Mouse (Mus musculus) limb, embryonic 13.5 days (tissue): ENCODE data around the gene Tmem221. TPM values are rescaled to one million over a fixed set of nuclear protein-coding genes. Genes with fewer than 3 reads are reported as not detected.

ENCODE experiments used
- ATAC-seq: fragments of 200-750 bp; cut with Nextera tagmentation; 2 replicates; pipeline ENCODE4 v1.8.0; 2017; ENCODE audit warnings: low read depth, moderate number of reproducible peaks, moderate TSS enrichment; ENCODE audit not compliant: low FRiP score
- H3K27ac ChIP-seq: fragments of 300-500 bp; sonication (generic); 2 replicates; pipeline ENCODE4 v1.5.1; 2015; ENCODE audit warnings: inconsistent platforms, mild to moderate bottlenecking, moderate library complexity
- H3K27me3 ChIP-seq: fragments of 300-500 bp; sonication (generic); 2 replicates; pipeline ENCODE4 v1.6.1; 2015; ENCODE audit warnings: mild to moderate bottlenecking, inconsistent platforms
- H3K36me3 ChIP-seq: fragments of 300-500 bp; sonication (generic); 2 replicates; pipeline ENCODE4 v1.6.1; 2015; ENCODE audit warnings: inconsistent platforms, mild to moderate bottlenecking, moderate library complexity
- H3K4me1 ChIP-seq: fragments of 300-500 bp; sonication (generic); 2 replicates; pipeline ENCODE4 v1.6.1; 2015; ENCODE audit warnings: inconsistent platforms
- H3K4me2 ChIP-seq: fragments of 300-500 bp; sonication (generic); replicated peaks from 2 replicates; pipeline ENCODE4 v1.6.1; 2015; ENCODE audit warnings: inconsistent platforms, mild to moderate bottlenecking, moderate library complexity
- H3K4me3 ChIP-seq: fragments of 300-500 bp; sonication (generic); 2 replicates; pipeline ENCODE4 v1.5.1; 2015; ENCODE audit warnings: moderate library complexity, mild to moderate bottlenecking, inconsistent platforms
- H3K9ac ChIP-seq: fragments of 300-500 bp; sonication (generic); 2 replicates; pipeline ENCODE4 v1.6.1; 2015; ENCODE audit warnings: mild to moderate bottlenecking, inconsistent platforms
- H3K9me3 ChIP-seq: fragments of 300-500 bp; sonication (generic); 2 replicates; pipeline ENCODE4 v1.6.1; 2016; ENCODE audit warnings: inconsistent platforms
- WGBS: fragments of 180-500 bp; shearing (Covaris S2); methylation state at CpG from one replicate; pipeline ENCODE4 v1.1.7; 2015; 5-methylcytosine and 5-hydroxymethylcytosine counted together
- polyA plus RNA-seq: library from polyadenylated mRNA; unstranded; fragments of >200 nt; fragmentation: Nextera tagmentation; extraction: Ambion mirVana; gene quantifications from 2 replicates; pipeline ENCODE4 v1.2.1, GENCODE M21; 2015

The Tmem221 gene
- polyA plus RNA-seq = 0.27 and 0.64 TPM in 2 replicates

- WGBS = 4% methylated on average over 70 of the region's 70 CpGs
- H3K9ac ChIP-seq = peak within 1 kb of the TSS; percentile 56; the same call in 1 of the 2 replicates
- peak; percentile 1; the same call in 1 of the 2 replicates for ATAC-seq
- no peaks in the 10 kb centered on the region for H3K36me3 ChIP-seq
- H3K4me3 ChIP-seq = peak within 1 kb of the TSS; percentile 43
- H3K27ac ChIP-seq = no peak within 1 kb of the TSS
- H3K27me3 ChIP-seq = peaks cover 87% of the 10 kb centered on the region
- H3K4me1 ChIP-seq = peaks cover 20% of the 10 kb centered on the region
- H3K9me3 ChIP-seq = no peaks in the 10 kb centered on the region
- H3K4me2 ChIP-seq = peak within 1 kb of the TSS; percentile 67
Measured at GRCm38 (mm10) chr8:71558071-71558957, at the start of gene Tmem221. TSS of gene Tmem221 (minus strand) at chr8:71558871.

- Histone ChIP-seq H3K4me3 (no peak overlapping the region), H3K9ac (peak overlapping the region; percentile 48; the same call in 1 of the 2 replicates), H3K36me3 (0 out of 2 replicates have a peak, but pooled peaks cover 4% of the 10 kb centered on the region), H3K27me3 (peaks cover 47% of the 10 kb centered on the region), H3K4me1 (peaks cover 27% of the 10 kb centered on the region), H3K4me2 (no peak overlapping the region), H3K9me3 (no peaks in the 10 kb centered on the region), H3K27ac (no peak overlapping the region)
- 48% methylated on average over 7 of the region's 7 CpGs for WGBS
- ATAC-seq = no peak
Measured at GRCm38 (mm10) chr8:71604021-71604420, 45.4 kb upstream of the Tmem221 start.

GRCm38 (mm10) chr8:71602666-71603334, 44.1 kb upstream of the Tmem221 start:
- 0 out of 2 replicates have a peak, but pooled peaks cover 6% of the 10 kb centered on the region for H3K36me3 ChIP-seq
- no peak overlapping the region for H3K27ac ChIP-seq
- H3K9ac ChIP-seq = peak overlapping the region; percentile 65
- H3K27me3 ChIP-seq = peaks cover 47% of the 10 kb centered on the region
- no peaks in the 10 kb centered on the region for H3K9me3 ChIP-seq
- peak overlapping the region; percentile 48 for H3K4me3 ChIP-seq
- H3K4me1 ChIP-seq = peaks cover 27% of the 10 kb centered on the region
- under 1% methylated on average over 32 of the region's 32 CpGs for WGBS
- peak overlapping the region; percentile 86 for H3K4me2 ChIP-seq
- peak; percentile 84 for ATAC-seq

GRCm38 (mm10) chr8:71601939-71602665, 43.4 kb upstream of the Tmem221 start:
- H3K4me1 ChIP-seq = peaks cover 27% of the 10 kb centered on the region
- 0 out of 2 replicates have a peak, but pooled peaks cover 6% of the 10 kb centered on the region for H3K36me3 ChIP-seq
- peak overlapping the region; percentile 65 for H3K9ac ChIP-seq
- peak overlapping the region; percentile 86 for H3K4me2 ChIP-seq
- H3K27ac ChIP-seq = no peak overlapping the region
- WGBS = 4% methylated on average over 65 of the region's 65 CpGs
- peaks cover 47% of the 10 kb centered on the region for H3K27me3 ChIP-seq
- peak overlapping the region; percentile 48 for H3K4me3 ChIP-seq
- no peaks in the 10 kb centered on the region for H3K9me3 ChIP-seq
- peak; percentile 20 for ATAC-seq

GRCm38 (mm10) chr8:71598841-71599240, 40.2 kb upstream of the Tmem221 start:
- ATAC-seq = no peak
- Histone ChIP-seq H3K9ac (no peak overlapping the region), H3K4me3 (no peak overlapping the region), H3K9me3 (no peaks in the 10 kb centered on the region), H3K36me3 (peaks cover 21% of the 10 kb centered on the region), H3K4me2 (no peak overlapping the region), H3K4me1 (peaks cover 37% of the 10 kb centered on the region), H3K27me3 (peaks cover 43% of the 10 kb centered on the region), H3K27ac (no peak overlapping the region)
- WGBS = 92% methylated on average over 5 of the region's 5 CpGs

- Histone ChIP-seq H3K27ac (no peak overlapping the region), H3K4me1 (peaks cover 37% of the 10 kb centered on the region), H3K27me3 (peaks cover 38% of the 10 kb centered on the region), H3K4me3 (no peak overlapping the region), H3K36me3 (peaks cover 25% of the 10 kb centered on the region), H3K9me3 (no peaks in the 10 kb centered on the region), H3K4me2 (no peak overlapping the region), H3K9ac (no peak overlapping the region)
- ATAC-seq = no peak
Measured at GRCm38 (mm10) chr8:71598375-71598774, 39.7 kb upstream of the Tmem221 start.

GRCm38 (mm10) chr8:71597451-71597850, 38.8 kb upstream of the Tmem221 start, which contains the start of gene Fam129c:
TSS of gene Fam129c (plus strand) at chr8:71597648.
- Histone ChIP-seq H3K4me3 (no peak within 1 kb of the TSS), H3K4me2 (no peak within 1 kb of the TSS)
- WGBS = 81% methylated on average over 3 of the region's 3 CpGs

GRCm38 (mm10) chr8:71596798-71597197, 38.1 kb upstream of the Tmem221 start:
- Histone ChIP-seq H3K4me1 (peaks cover 31% of the 10 kb centered on the region), H3K9me3 (no peaks in the 10 kb centered on the region), H3K4me2 (no peak overlapping the region), H3K9ac (no peak overlapping the region), H3K27me3 (peaks cover 22% of the 10 kb centered on the region), H3K36me3 (peaks cover 27% of the 10 kb centered on the region), H3K4me3 (no peak overlapping the region), H3K27ac (no peak overlapping the region)
- 71% methylated on average over 4 of the region's 4 CpGs for WGBS
- no peak for ATAC-seq

More at GRCm38 (mm10) chr8:71597451-71597850, 38.8 kb upstream of the Tmem221 start, which contains the start of gene Fam129c:
- no peaks in the 10 kb centered on the region for H3K9me3 ChIP-seq
- peaks cover 37% of the 10 kb centered on the region for H3K4me1 ChIP-seq
- no peak within 1 kb of the TSS for H3K9ac ChIP-seq
- no peak within 1 kb of the TSS for H3K27ac ChIP-seq
- no peak for ATAC-seq
- peaks cover 29% of the 10 kb centered on the region for H3K27me3 ChIP-seq
- peaks cover 27% of the 10 kb centered on the region for H3K36me3 ChIP-seq

- Histone ChIP-seq H3K9ac (peak overlapping the region; percentile 35; the same call in 1 of the 2 replicates), H3K4me3 (no peak overlapping the region), H3K4me1 (peaks cover 32% of the 10 kb centered on the region), H3K36me3 (peaks cover 27% of the 10 kb centered on the region), H3K9me3 (no peaks in the 10 kb centered on the region), H3K27ac (no peak overlapping the region), H3K4me2 (peak overlapping the region; percentile 35; the same call in 1 of the 2 replicates), H3K27me3 (peaks cover 18% of the 10 kb centered on the region)
- WGBS = 61% methylated on average over 6 of the region's 6 CpGs
- no peak for ATAC-seq
Measured at GRCm38 (mm10) chr8:71596384-71596783, 37.7 kb upstream of the Tmem221 start.

GRCm38 (mm10) chr8:71595862-71596261, 37.2 kb upstream of the Tmem221 start:
- Histone ChIP-seq H3K27ac (no peak overlapping the region), H3K4me2 (peak overlapping the region; percentile 35; the same call in 1 of the 2 replicates), H3K9me3 (no peaks in the 10 kb centered on the region), H3K4me3 (peak overlapping the region; percentile 5; the same call in 1 of the 2 replicates), H3K9ac (peak overlapping the region; percentile 35; the same call in 1 of the 2 replicates), H3K36me3 (peaks cover 27% of the 10 kb centered on the region), H3K27me3 (peaks cover 13% of the 10 kb centered on the region), H3K4me1 (peaks cover 37% of the 10 kb centered on the region)
- peak; percentile 12; the same call in 1 of the 2 replicates for ATAC-seq
- 6% methylated on average over 27 of the region's 27 CpGs for WGBS

- Histone ChIP-seq H3K36me3 (peaks cover 24% of the 10 kb centered on the region), H3K9ac (no peak overlapping the region), H3K9me3 (no peaks in the 10 kb centered on the region), H3K4me2 (no peak overlapping the region), H3K27me3 (no peaks in the 10 kb centered on the region), H3K4me3 (no peak overlapping the region), H3K27ac (no peak overlapping the region), H3K4me1 (peaks cover 40% of the 10 kb centered on the region)
- ATAC-seq = no peak
- 94% methylated on average over 4 of the region's 4 CpGs for WGBS
Measured at GRCm38 (mm10) chr8:71594324-71594722, 35.7 kb upstream of the Tmem221 start.
